Mouse (Mus musculus): ENCODE results near the gene Hbq1a. TPM values are rescaled to one million over a fixed set of nuclear protein-coding genes. Genes with fewer than 3 reads are reported as not detected.
"Not testable (repeated sequence)": the region's sequence is repeated elsewhere in the genome, so short reads cannot be mapped to it uniquely, and the experiment has no call there.

Gene Hbq1a
- polyA plus RNA-seq, 3 experiments from 2014 or later: not detected

DNA sequence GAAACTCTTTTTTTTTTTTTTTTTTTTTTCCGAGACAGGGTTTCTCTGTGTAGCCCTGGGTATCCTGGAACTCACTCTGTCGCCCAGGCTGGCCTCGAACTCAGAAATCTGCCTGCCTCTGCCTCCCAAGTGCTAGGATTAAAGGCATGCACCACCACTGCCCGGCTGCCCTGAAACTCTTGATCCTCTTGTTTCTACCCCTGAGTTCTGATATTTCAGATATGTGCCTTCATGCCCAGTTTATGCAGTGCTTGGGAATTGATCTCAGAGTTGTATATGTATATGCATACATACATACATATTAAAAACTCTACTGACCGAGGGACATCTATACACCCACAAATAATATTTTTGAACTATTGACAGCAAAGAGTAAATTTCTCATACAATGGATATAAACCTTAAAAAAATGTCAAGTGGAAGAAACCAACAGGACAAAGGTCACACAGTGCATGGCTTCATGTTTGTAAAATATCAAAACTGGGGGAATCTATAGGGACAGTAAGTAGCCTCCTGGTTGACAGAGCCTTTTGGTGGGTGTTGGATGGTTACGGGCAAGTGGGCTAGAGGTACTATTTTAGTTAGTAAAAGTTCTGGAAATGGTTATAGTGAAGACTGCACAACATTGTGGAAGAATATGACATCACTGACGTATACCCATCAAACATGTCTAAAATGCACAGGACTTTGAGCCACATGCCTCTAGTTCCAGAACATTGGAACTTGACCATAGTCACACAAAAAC is 14.7 kb upstream of the Hbq1a start:
- ATAC-seq: no peak

GRCm38 (mm10) chr11:32285887-32286286 is 14.0 kb upstream of the Hbq1a start:
- not testable (repeated sequence) for ATAC-seq

GRCm38 (mm10) chr11:32286695-32287492 is 13.0 kb upstream of the Hbq1a start, which contains the start of gene Hbq1b:
Gene Hbq1b, plus strand, starts transcription at chr11:32286965.
- ATAC-seq: peak; percentile 38

- no peak for ATAC-seq
Observed at GRCm38 (mm10) chr11:32287493-32287825, 12.4 kb upstream of the Hbq1a start.

DNA sequence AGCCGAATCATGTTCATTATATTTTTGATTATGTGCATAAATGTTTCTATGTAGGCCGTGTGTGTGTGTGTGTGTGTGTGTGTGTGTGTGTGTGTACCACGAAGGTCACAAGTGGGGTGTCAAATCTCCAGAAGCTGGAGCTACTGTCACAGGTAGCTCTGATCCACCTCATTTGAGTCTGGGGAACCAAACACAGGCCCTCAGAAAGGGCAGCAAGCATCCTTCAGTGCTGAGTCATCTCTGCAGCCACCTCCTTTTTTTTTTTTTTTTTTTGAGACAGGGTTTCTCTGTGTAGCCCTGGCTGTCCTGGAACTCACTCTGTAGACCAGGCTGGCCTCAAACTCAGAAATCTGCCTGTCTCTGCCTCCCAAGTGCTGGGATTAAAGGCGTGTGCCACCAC is 7.0 kb upstream of the Hbq1a start:
- not testable (repeated sequence) for ATAC-seq

DNA sequence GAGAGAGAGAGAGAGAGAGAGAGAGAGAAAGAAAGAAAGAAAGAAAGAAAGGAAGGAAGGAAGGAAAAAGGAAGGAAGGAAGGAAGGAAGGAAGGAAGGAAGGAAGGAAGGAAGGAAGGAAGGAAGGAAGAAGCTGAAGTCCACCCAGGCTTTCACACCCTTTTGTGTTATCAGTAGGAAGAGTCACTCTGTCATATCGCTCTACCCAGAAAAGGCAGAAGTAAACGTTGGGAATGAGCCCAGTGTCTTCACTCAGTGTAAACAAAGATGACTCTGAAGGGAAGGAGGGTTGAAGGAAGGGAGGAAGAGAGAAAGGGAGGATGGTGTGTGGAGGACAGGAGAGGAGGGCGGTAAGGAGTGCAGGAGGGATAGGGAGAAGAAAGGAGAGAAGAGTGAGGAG is 6.4 kb upstream of the Hbq1a start:
- ATAC-seq: not testable (repeated sequence)

GRCm38 (mm10) chr11:32296203-32296602 is 3.7 kb upstream of the Hbq1a start, which contains the start of gene Hba-a2:
Gene Hba-a2, plus strand, starts transcription at chr11:32296489.
- not testable (repeated sequence) for ATAC-seq

DNA sequence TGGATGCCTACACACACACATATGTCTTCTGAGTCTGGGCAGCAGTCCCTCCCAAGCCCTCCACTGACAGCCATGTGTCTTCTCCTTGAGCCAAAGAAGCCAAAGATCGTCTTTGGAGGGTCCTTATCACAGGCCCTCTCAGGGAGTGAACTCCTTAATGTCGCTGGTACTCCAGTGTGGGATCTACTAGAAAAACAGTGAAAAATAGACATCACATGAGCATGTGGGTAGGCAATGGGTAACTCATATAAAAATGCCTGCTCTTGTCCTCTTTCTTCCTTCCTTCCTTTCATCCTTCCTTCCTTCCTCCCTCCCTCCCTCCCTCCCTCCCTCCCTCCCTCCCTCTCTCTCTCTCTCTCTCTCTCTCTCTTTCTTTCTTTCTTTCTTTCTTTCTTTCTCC is 2.5 kb upstream of the Hbq1a start:
- ATAC-seq: not testable (repeated sequence)

GRCm38 (mm10) chr11:32297866-32298531 is 1.9 kb upstream of the Hbq1a start:
- no peak for ATAC-seq

- no peak for ATAC-seq
Observed at GRCm38 (mm10) chr11:32298532-32298918, 1.3 kb upstream of the Hbq1a start.

DNA sequence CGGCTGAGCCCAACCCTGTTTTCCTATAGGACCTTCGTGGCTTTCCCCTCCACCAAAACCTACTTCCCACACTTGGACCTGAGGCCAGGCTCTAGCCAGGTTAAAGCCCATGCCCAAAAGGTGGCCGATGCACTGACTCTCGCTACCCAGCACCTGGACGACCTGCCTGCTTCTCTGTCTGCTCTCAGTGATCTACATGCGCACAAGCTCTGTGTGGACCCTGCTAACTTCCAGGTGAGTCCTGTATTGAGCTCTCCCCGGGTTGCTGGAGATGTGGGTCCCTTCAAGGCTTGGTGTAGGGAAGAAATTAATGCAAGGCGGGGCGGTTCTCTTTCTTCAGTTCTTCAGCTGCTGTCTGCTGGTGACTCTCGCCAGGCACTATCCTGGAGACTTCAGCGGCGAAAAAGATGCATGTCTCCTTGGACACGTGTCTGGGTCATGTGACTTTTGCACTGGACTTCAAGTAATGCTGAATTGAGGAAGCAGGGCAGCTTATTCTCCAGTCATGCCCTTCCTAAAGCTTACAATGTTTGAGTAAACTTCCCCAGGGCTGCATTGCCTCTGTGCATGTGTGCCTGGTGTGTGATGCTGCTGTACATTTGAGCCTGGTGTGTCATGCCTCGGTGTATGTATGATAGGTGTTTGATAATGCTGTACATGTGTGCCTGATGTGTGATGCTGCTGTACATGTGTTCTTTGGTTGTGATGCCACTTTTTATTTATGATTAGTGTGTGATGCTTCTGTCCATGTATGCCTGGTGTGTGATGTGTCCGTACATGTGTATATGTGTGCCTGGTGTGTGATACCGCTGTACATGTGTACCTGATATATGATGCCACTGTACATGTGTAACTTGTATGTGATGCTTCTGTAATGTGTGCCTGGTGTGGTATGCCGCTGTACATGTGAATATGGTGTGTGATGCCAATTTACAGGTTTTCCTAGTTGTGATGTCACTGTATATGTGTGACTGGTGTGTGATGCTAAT is 704 bp downstream of the Hbq1a start:
- no peak for ATAC-seq

DNA sequence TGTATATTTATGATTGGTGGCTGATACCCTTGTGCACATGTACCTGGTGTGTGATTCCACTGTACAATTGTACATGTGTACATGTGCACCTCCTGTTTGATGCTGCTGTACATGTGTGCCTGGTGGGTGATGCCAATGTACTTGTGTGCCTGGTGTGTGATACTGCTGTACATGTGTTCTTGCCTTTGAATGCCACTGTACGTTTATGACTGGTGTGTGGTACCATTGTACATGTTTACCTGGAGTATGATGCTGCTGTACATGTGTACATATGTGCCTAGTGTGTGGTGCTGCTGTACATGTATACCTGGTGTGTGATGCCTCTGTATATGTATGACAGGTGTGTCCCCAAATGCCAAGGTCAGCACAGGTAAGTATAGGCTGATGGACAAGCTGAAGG is 1.6 kb downstream of the Hbq1a start:
- no peak for ATAC-seq

DNA sequence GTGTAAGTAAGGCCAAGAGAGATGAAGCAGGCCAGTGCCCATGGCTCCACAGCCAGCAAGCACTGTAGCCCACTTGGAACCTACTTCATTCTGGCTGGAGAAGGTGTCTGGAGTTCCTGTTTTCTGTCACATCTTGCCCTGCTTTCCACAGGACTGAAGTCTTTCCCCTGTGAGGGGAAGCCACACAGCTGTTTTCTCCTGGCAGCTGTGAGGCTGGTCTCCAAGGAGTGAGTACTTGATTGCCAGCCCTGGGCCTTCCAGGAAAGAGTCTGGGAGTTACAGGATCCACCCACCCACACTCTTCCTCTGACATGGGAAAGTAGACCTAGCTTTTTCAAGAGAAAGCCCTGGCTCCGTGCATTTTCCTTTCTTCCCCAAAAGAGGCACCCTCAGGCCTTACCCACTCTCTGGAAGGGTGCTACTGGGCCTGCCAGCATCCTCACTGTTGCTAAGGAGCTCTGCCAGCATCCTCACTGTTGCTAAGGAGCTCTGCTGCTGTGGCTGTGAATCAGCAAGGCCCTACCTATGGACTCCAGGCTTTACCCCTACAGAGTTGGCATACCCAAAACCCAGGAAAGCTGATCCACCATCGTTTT is 3.1 kb downstream of the Hbq1a start:
- ATAC-seq: no peak

- no peak for ATAC-seq
Observed at GRCm38 (mm10) chr11:32303455-32303854, 3.6 kb downstream of the Hbq1a start.

GRCm38 (mm10) chr11:32307006-32307405 is 7.1 kb downstream of the Hbq1a start:
- no peak for ATAC-seq

- no peak for ATAC-seq
Observed at GRCm38 (mm10) chr11:32309446-32309845, 9.6 kb downstream of the Hbq1a start.

GRCm38 (mm10) chr11:32309928-32310327 is 10.1 kb downstream of the Hbq1a start:
- ATAC-seq: no peak

DNA sequence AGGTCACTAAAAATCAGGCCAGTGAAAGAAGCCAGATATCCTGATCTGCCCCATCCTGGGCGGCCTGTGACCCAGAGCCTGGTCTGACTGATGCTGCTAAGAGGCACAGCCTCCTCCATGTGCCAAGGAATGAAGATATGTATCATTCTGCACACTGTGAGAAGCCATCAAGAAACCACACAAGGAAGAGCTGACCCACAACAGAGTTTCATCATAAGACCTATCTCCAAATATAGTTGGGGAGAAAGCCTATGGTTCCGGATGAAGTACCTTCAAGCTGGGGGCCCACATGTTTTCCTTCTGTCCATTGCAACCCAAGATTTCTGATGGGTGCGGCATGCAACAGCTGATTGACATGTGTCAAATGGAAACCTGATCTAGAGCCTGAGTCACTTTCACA is 16.1 kb downstream of the Hbq1a start:
- no peak for ATAC-seq

DNA sequence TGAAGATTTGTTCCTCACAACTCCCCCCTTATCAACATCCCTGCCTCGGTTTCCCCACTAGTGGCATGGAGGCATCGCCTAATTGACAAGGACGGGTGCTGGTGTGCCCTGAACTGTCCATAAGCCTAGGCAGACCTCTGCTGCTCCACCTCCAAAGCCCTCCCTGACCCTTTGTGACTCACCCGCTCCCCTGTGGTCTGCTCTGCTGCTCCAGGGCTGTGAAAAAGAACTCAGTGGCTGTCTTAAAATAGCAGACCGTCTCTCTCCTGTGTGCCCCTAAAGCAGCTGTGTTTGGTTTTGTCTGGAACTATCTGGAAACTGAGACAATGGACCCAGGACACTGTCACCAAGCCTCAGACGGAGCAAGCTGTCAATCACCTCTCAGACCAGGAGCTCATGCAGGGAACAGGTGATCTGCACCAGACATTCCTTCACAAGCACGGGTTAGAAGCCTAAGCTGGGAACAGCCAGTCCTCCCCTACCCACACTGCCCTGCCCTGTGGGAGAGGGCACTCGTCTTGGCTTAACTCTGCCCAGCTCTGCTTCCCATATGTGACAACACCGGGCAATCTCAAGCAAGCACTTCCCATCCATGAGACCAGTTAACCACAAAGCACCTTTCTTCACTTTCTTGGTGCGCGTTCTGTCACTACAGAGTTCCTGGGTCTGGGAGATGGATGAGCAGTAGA is 20.8 kb downstream of the Hbq1a start:
- no peak for ATAC-seq

DNA sequence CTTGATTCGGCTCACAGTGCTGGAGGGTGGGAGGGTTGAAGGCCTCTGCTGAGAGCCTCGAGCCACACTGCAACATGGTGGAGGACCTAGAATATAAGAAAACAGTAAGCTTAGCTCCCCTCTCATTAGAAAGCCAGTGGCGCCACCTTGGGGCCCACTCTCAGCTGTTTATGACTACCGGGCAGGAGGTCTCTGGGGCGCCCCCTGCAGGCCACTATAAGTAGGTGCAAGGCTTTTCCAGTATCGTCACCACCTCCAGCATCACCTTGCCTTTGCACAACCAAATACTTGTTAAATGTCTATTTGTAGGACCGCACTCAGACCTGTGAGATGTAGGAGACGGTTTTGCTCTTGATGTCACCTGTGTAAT is 21.3 kb downstream of the Hbq1a start:
- ATAC-seq: no peak

GRCm38 (mm10) chr11:32324609-32325008 is 24.7 kb downstream of the Hbq1a start:
- ATAC-seq: peak; percentile 75
